Mouse (Mus musculus): ENCODE data around the gene Hsd17b14. TPM values are rescaled to one million over a fixed set of nuclear protein-coding genes. Genes with fewer than 3 reads are reported as not detected.

Hsd17b14 gene
- polyA plus RNA-seq, 1 experiment: 43.9 TPM

- Histone ChIP-seq H3K36me3 (ENCODE audit: control insufficient read depth, insufficient read depth, low read length) (no peaks in the 10 kb centered on the region), H3K4me1 (ENCODE audit: control insufficient read depth, insufficient read depth, low read length) (peaks cover 27% of the 10 kb centered on the region), H3K4me3 (ENCODE audit: insufficient read depth, low read depth, low read length) (peak overlapping the region; percentile 27; the same call in 1 of the 2 replicates), H3K27me3 (replicated peaks; ENCODE audit: control insufficient read depth, insufficient read depth, low read length) (no peaks in the 10 kb centered on the region), H3K27ac (ENCODE audit: insufficient read depth, low read depth, low read length) (peak overlapping the region; percentile 94)
- 1% methylated on average over 24 of the region's 24 CpGs for WGBS
- peak; percentile 98 for DNase-seq
- peak; percentile 64 for TF ChIP-seq POLR2A (IDR thresholded peaks at IDR 0.05; ENCODE audit: low read depth, low read length)
- TF ChIP-seq CTCF (conservative IDR thresholded peaks at IDR 0.05; ENCODE audit: insufficient read depth, insufficient read length, low read depth, low read length): 0 out of 2 replicates have a peak, but pooled peaks have one; percentile 0
Measured at GRCm38 (mm10) chr7:45567780-45568516, 13.3 kb downstream of the Hsd17b14 start.

GRCm38 (mm10) chr7:45568601-45569473, 14.1 kb downstream of the Hsd17b14 start:
- DNase-seq: no peak
- Histone ChIP-seq H3K4me3 (ENCODE audit: insufficient read depth, low read depth, low read length) (no peak overlapping the region), H3K36me3 (ENCODE audit: control insufficient read depth, insufficient read depth, low read length) (no peaks in the 10 kb centered on the region), H3K27ac (ENCODE audit: insufficient read depth, low read depth, low read length) (peak overlapping the region; percentile 87), H3K27me3 (replicated peaks; ENCODE audit: control insufficient read depth, insufficient read depth, low read length) (no peaks in the 10 kb centered on the region), H3K4me1 (ENCODE audit: control insufficient read depth, insufficient read depth, low read length) (peaks cover 34% of the 10 kb centered on the region)
- 79% methylated on average over 10 of the region's 10 CpGs for WGBS
- TF ChIP-seq POLR2A (IDR thresholded peaks at IDR 0.05; ENCODE audit: low read depth, low read length) (no peak), CTCF (conservative IDR thresholded peaks at IDR 0.05; ENCODE audit: insufficient read depth, insufficient read length, low read depth, low read length) (no peak)

GRCm38 (mm10) chr7:45570103-45570741, 15.5 kb downstream of the Hsd17b14 start, which contains the start of gene Bcat2:
TSS of gene Bcat2 (plus strand) at chr7:45570153.
- no peaks in the 10 kb centered on the region for H3K27me3 ChIP-seq (replicated peaks; ENCODE audit: control insufficient read depth, insufficient read depth, low read length)
- DNase-seq: peak; percentile 82
- no peak for TF ChIP-seq POLR2A (IDR thresholded peaks at IDR 0.05; ENCODE audit: low read depth, low read length)
- TF ChIP-seq CTCF (conservative IDR thresholded peaks at IDR 0.05; ENCODE audit: insufficient read depth, insufficient read length, low read depth, low read length): no peak
- no peaks in the 10 kb centered on the region for H3K36me3 ChIP-seq (ENCODE audit: control insufficient read depth, insufficient read depth, low read length)
- H3K4me3 ChIP-seq (ENCODE audit: insufficient read depth, low read depth, low read length): peak within 1 kb of the TSS; percentile 68
- WGBS: 12% methylated on average over 40 of the region's 42 CpGs
- peaks cover 35% of the 10 kb centered on the region for H3K4me1 ChIP-seq (ENCODE audit: control insufficient read depth, insufficient read depth, low read length)
- peak within 1 kb of the TSS; percentile 84 for H3K27ac ChIP-seq (ENCODE audit: insufficient read depth, low read depth, low read length)

GRCm38 (mm10) chr7:45571966-45572365, 17.3 kb downstream of the Hsd17b14 start:
- no peak for DNase-seq

GRCm38 (mm10) chr7:45573954-45574353, 19.3 kb downstream of the Hsd17b14 start:
- WGBS: 20% methylated on average over 8 of the region's 8 CpGs

More at GRCm38 (mm10) chr7:45571966-45572365, 17.3 kb downstream of the Hsd17b14 start:
- Histone ChIP-seq H3K36me3 (ENCODE audit: control insufficient read depth, insufficient read depth, low read length) (no peaks in the 10 kb centered on the region), H3K27ac (ENCODE audit: insufficient read depth, low read depth, low read length) (peak overlapping the region; percentile 84; the same call in 1 of the 2 replicates), H3K4me3 (ENCODE audit: insufficient read depth, low read depth, low read length) (no peak overlapping the region), H3K27me3 (replicated peaks; ENCODE audit: control insufficient read depth, insufficient read depth, low read length) (no peaks in the 10 kb centered on the region), H3K4me1 (ENCODE audit: control insufficient read depth, insufficient read depth, low read length) (peaks cover 43% of the 10 kb centered on the region)
- TF ChIP-seq CTCF (conservative IDR thresholded peaks at IDR 0.05; ENCODE audit: insufficient read depth, insufficient read length, low read depth, low read length) (no peak), POLR2A (IDR thresholded peaks at IDR 0.05; ENCODE audit: low read depth, low read length) (no peak)
- WGBS: 39% methylated on average over 1 of the region's 1 CpGs

GRCm38 (mm10) chr7:45574472-45575379, 20.0 kb downstream of the Hsd17b14 start:
- 39% methylated on average over 15 of the region's 15 CpGs for WGBS
- Histone ChIP-seq H3K27me3 (replicated peaks; ENCODE audit: control insufficient read depth, insufficient read depth, low read length) (no peaks in the 10 kb centered on the region), H3K4me3 (ENCODE audit: insufficient read depth, low read depth, low read length) (peak overlapping the region; percentile 77), H3K4me1 (ENCODE audit: control insufficient read depth, insufficient read depth, low read length) (peaks cover 34% of the 10 kb centered on the region), H3K36me3 (ENCODE audit: control insufficient read depth, insufficient read depth, low read length) (no peaks in the 10 kb centered on the region), H3K27ac (ENCODE audit: insufficient read depth, low read depth, low read length) (peak overlapping the region; percentile 98)
- peak; percentile 91 for DNase-seq
- TF ChIP-seq POLR2A (IDR thresholded peaks at IDR 0.05; ENCODE audit: low read depth, low read length): peak; percentile 83
- no peak for TF ChIP-seq CTCF (conservative IDR thresholded peaks at IDR 0.05; ENCODE audit: insufficient read depth, insufficient read length, low read depth, low read length)

More at GRCm38 (mm10) chr7:45573954-45574353, 19.3 kb downstream of the Hsd17b14 start:
- peak; percentile 56 for DNase-seq
- H3K27me3 ChIP-seq (replicated peaks; ENCODE audit: control insufficient read depth, insufficient read depth, low read length): no peaks in the 10 kb centered on the region
- H3K4me3 ChIP-seq (ENCODE audit: insufficient read depth, low read depth, low read length): peak overlapping the region; percentile 77
- H3K4me1 ChIP-seq (ENCODE audit: control insufficient read depth, insufficient read depth, low read length): peaks cover 34% of the 10 kb centered on the region
- peak overlapping the region; percentile 98 for H3K27ac ChIP-seq (ENCODE audit: insufficient read depth, low read depth, low read length)
- H3K36me3 ChIP-seq (ENCODE audit: control insufficient read depth, insufficient read depth, low read length): no peaks in the 10 kb centered on the region
- no peak for TF ChIP-seq CTCF (conservative IDR thresholded peaks at IDR 0.05; ENCODE audit: insufficient read depth, insufficient read length, low read depth, low read length)
- no peak for TF ChIP-seq POLR2A (IDR thresholded peaks at IDR 0.05; ENCODE audit: low read depth, low read length)

Measured in kidney, adult 2 months (tissue).